Mouse (Mus musculus): ENCODE results near the gene Adam19. TPM values are rescaled to one million over a fixed set of nuclear protein-coding genes. Genes with fewer than 3 reads are reported as not detected.

Gene Adam19
- polyA plus RNA-seq, 1 experiment: 1.0 TPM

DNA sequence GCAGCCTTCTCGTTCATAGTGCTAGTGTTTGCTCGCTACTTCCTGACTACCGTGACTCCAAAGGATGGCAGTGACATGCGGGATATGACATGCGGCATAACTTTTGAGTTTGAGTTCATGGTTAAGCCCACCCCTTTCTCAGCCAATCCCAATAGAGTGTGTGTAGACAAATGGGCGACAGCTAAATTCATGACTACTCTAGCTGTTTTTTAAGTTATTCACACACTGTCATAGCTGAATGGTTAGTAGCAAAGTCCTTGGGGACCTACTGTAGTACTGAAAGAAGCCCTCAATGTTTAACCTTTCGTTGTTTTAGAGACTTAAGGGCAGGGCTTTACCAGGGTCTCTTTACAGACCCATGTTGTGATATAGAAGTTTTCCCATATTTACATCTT, 70.0 kb downstream of the Adam19 start:
- TF ChIP-seq POLR2A (IDR thresholded peaks at IDR 0.05; ENCODE audit: control insufficient read depth, low read depth, low read length) (no peak), CTCF (IDR thresholded peaks at IDR 0.05; ENCODE audit: control insufficient read depth, insufficient read depth, insufficient replicate concordance, low read depth, low read length) (no peak)
- no peaks in the 10 kb centered on the region for H3K27me3 ChIP-seq (ENCODE audit: control insufficient read depth, insufficient read depth, low read length)
- no peaks in the 10 kb centered on the region for H3K36me3 ChIP-seq (ENCODE audit: control insufficient read depth, insufficient read depth, low read length)
- H3K4me1 ChIP-seq (ENCODE audit: control insufficient read depth, insufficient read depth, low read length): no peaks in the 10 kb centered on the region
- no peak overlapping the region for H3K4me3 ChIP-seq (ENCODE audit: control insufficient read depth, low read depth, low read length)
- H3K27ac ChIP-seq (ENCODE audit: control insufficient read depth, insufficient read depth, low read depth, low read length): no peak overlapping the region

DNA sequence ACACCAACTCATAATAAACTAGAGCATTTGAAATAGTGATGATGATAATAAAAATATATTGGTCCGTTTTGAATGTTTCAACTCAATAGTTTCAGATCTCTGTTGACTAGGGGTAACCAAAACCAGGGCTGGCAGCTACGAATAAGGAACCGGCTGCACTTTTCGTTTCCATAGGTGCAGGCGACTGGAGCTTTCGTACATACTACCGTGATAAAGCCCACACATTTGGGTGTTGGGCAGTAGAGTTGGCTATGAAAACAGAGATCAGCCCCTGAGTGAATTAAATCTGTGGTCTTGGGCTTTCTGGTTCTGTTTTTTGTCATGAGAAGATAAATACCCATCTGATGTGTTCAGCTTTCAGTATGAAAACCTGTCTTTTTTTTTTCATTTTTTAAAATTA, 70.5 kb downstream of the Adam19 start:
- Histone ChIP-seq H3K27me3 (ENCODE audit: control insufficient read depth, insufficient read depth, low read length) (no peaks in the 10 kb centered on the region), H3K4me3 (ENCODE audit: control insufficient read depth, low read depth, low read length) (no peak overlapping the region), H3K27ac (ENCODE audit: control insufficient read depth, insufficient read depth, low read depth, low read length) (no peak overlapping the region), H3K4me1 (ENCODE audit: control insufficient read depth, insufficient read depth, low read length) (no peaks in the 10 kb centered on the region), H3K36me3 (ENCODE audit: control insufficient read depth, insufficient read depth, low read length) (no peaks in the 10 kb centered on the region)
- TF ChIP-seq CTCF (IDR thresholded peaks at IDR 0.05; ENCODE audit: control insufficient read depth, insufficient read depth, insufficient replicate concordance, low read depth, low read length): no peak
- no peak for TF ChIP-seq POLR2A (IDR thresholded peaks at IDR 0.05; ENCODE audit: control insufficient read depth, low read depth, low read length)

DNA sequence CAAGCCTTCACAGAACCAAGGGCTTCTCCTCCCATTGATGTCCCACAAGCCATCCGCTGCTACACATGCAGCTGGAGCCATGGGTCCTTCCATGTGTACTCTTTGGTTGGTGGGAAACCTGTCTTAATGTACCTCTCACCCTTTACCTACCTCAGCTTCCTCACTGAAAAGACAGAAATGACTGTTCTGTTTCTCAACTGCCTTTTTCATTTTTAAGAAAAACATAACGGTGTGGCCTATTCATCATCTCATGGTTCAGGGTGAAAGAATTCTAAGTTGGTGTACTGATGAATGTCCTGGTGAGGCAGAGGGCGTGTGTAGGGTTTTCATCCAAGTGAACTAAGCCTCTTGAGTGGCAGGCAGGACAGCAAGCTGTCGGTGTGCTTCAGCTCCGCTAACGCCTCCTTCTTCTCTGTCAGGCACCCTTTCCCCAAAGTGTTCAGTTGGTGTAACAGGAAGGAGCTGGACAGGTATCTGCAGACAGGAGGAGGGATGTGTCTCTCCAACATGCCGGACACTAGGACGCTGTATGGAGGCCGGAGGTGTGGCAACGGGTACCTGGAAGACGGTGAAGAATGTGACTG, 71.1 kb downstream of the Adam19 start:
- TF ChIP-seq POLR2A (IDR thresholded peaks at IDR 0.05; ENCODE audit: control insufficient read depth, low read depth, low read length) (no peak), CTCF (IDR thresholded peaks at IDR 0.05; ENCODE audit: control insufficient read depth, insufficient read depth, insufficient replicate concordance, low read depth, low read length) (no peak)
- Histone ChIP-seq H3K4me3 (ENCODE audit: control insufficient read depth, low read depth, low read length) (no peak overlapping the region), H3K36me3 (ENCODE audit: control insufficient read depth, insufficient read depth, low read length) (no peaks in the 10 kb centered on the region), H3K27me3 (ENCODE audit: control insufficient read depth, insufficient read depth, low read length) (no peaks in the 10 kb centered on the region), H3K27ac (ENCODE audit: control insufficient read depth, insufficient read depth, low read depth, low read length) (no peak overlapping the region), H3K4me1 (ENCODE audit: control insufficient read depth, insufficient read depth, low read length) (no peaks in the 10 kb centered on the region)

GRCm38 (mm10) chr11:46127621-46128547, 72.1 kb downstream of the Adam19 start:
- H3K4me3 ChIP-seq (ENCODE audit: control insufficient read depth, low read depth, low read length): no peak overlapping the region
- TF ChIP-seq CTCF (IDR thresholded peaks at IDR 0.05; ENCODE audit: control insufficient read depth, insufficient read depth, insufficient replicate concordance, low read depth, low read length): no peak
- no peak for TF ChIP-seq POLR2A (IDR thresholded peaks at IDR 0.05; ENCODE audit: control insufficient read depth, low read depth, low read length)
- no peaks in the 10 kb centered on the region for H3K36me3 ChIP-seq (ENCODE audit: control insufficient read depth, insufficient read depth, low read length)
- no peak overlapping the region for H3K27ac ChIP-seq (ENCODE audit: control insufficient read depth, insufficient read depth, low read depth, low read length)
- H3K27me3 ChIP-seq (ENCODE audit: control insufficient read depth, insufficient read depth, low read length): no peaks in the 10 kb centered on the region
- no peaks in the 10 kb centered on the region for H3K4me1 ChIP-seq (ENCODE audit: control insufficient read depth, insufficient read depth, low read length)

GRCm38 (mm10) chr11:46128548-46128945, 72.8 kb downstream of the Adam19 start:
- TF ChIP-seq CTCF (IDR thresholded peaks at IDR 0.05; ENCODE audit: control insufficient read depth, insufficient read depth, insufficient replicate concordance, low read depth, low read length): peak; percentile 59; the same call in 1 of the 2 replicates
- no peak for TF ChIP-seq POLR2A (IDR thresholded peaks at IDR 0.05; ENCODE audit: control insufficient read depth, low read depth, low read length)
- H3K27me3 ChIP-seq (ENCODE audit: control insufficient read depth, insufficient read depth, low read length): no peaks in the 10 kb centered on the region
- H3K36me3 ChIP-seq (ENCODE audit: control insufficient read depth, insufficient read depth, low read length): no peaks in the 10 kb centered on the region
- no peaks in the 10 kb centered on the region for H3K4me1 ChIP-seq (ENCODE audit: control insufficient read depth, insufficient read depth, low read length)
- no peak overlapping the region for H3K4me3 ChIP-seq (ENCODE audit: control insufficient read depth, low read depth, low read length)
- H3K27ac ChIP-seq (ENCODE audit: control insufficient read depth, insufficient read depth, low read depth, low read length): no peak overlapping the region

DNA sequence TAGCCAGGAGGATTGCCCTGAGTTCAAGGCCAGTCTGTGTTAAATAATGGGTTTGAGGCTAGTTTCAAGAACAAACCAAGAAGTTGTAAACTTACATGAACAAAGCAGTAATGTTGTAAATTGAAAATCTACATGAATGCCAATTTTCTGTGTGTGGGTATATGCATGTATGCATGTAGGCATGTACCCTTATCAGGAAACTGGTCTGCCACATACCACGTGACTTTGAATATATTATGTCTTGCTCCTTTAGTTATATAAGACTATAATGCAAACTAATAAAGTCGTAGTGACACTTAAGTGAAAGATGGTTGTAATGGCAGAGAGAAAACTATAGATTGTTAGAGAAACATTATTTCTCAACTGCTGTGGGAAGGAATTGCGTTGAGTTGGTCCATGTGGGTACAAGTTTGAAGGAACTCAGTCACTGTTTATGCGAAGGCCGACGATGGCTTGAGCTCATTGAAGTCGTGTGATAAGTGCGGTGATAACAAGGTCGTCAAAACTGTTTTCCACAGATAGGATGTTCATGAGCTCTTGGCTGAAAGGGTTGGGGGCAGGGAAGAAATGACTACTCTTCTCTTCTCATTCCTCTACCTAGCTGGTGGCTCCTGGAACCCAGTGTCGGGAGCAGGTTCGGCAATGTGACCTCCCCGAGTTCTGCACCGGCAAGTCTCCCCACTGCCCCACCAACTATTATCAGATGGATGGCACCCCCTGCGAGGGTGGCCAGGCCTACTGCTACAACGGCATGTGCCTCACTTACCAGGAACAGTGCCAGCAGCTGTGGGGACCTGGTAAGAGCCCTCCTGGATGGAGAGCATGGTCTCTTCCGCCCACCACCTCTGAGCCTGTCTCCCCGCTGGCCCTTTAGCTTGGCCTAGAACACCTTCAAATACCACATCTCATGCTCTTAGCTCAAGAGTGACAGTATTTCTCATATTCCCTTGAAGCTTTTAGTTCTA, 75.5 kb downstream of the Adam19 start:
- TF ChIP-seq CTCF (IDR thresholded peaks at IDR 0.05; ENCODE audit: control insufficient read depth, insufficient read depth, insufficient replicate concordance, low read depth, low read length) (no peak), POLR2A (IDR thresholded peaks at IDR 0.05; ENCODE audit: control insufficient read depth, low read depth, low read length) (no peak)
- Histone ChIP-seq H3K4me1 (ENCODE audit: control insufficient read depth, insufficient read depth, low read length) (no peaks in the 10 kb centered on the region), H3K36me3 (ENCODE audit: control insufficient read depth, insufficient read depth, low read length) (no peaks in the 10 kb centered on the region)

More for the DNA sequence above, 75.5 kb downstream of the Adam19 start:
- Histone ChIP-seq H3K27ac (ENCODE audit: control insufficient read depth, insufficient read depth, low read depth, low read length) (no peak overlapping the region), H3K27me3 (ENCODE audit: control insufficient read depth, insufficient read depth, low read length) (no peaks in the 10 kb centered on the region), H3K4me3 (ENCODE audit: control insufficient read depth, low read depth, low read length) (no peak overlapping the region)
